Mouse (Mus musculus) CD4-positive, CD25-positive, alpha-beta regulatory T cell, adult 4 months (primary cell): Measurements from ENCODE around the gene Ggcx. TPM values are rescaled to one million over a fixed set of nuclear protein-coding genes. Genes with fewer than 3 reads are reported as not detected.

Source experiments
- ATAC-seq: one replicate; pipeline ENCODE4 v1.8.0; 2017
- polyA plus RNA-seq, 2 experiments: library from polyadenylated mRNA; unstranded; fragments of 100-300 nt; shearing (Covaris generic); gene quantifications; one replicate each; pipeline ENCODE4 v1.2.1; 2017

Gene Ggcx
- polyA plus RNA-seq, 2 experiments from 2014 or later, result 5.6 to 11.6 TPM

DNA sequence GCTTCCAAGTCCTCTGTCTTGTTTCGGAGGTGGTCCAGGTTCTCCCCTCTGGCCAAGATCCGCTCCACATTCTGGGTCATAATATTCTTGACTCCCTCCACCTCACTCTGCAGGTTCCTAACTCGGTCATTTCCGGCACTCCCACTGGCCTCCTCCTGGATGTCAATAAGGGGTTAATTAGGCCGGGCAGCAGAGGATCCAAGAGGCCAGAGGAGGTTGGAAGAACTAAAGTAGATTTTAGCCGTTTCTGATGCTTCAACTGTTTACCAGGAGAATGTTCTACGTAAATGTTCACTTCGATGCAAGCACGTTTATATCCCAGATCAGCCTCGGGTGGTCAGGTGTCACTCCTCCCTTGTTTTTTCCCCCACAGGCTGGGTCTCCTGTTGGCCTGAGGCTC is 25.8 kb upstream of the Ggcx start:
- no peak for ATAC-seq

DNA sequence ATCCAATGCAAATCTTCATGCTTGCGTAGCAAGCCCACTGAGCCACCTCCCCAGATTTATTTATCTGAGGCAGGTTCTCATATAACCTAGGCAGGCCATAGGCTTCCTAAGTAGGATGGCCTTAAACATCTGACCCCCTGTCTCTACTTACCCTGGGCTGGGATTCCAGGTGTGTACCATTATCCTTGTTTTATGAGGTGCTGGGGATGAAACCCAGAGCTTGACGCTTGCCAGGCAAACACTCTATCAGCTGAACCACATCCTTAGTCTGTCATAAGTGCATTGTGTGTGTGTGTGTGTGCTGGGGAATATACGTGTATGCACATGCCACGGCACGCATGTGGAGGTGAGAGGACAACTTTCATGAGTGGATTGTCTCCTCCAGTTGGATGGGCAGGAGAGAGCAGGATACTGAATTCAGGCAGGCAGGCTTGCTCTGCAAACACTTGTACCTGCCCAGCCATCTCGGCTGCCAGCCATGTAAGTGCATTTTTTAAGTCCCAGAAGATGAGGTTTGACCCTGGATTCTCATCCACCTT is 25.2 kb upstream of the Ggcx start:
- ATAC-seq, result no peak

DNA sequence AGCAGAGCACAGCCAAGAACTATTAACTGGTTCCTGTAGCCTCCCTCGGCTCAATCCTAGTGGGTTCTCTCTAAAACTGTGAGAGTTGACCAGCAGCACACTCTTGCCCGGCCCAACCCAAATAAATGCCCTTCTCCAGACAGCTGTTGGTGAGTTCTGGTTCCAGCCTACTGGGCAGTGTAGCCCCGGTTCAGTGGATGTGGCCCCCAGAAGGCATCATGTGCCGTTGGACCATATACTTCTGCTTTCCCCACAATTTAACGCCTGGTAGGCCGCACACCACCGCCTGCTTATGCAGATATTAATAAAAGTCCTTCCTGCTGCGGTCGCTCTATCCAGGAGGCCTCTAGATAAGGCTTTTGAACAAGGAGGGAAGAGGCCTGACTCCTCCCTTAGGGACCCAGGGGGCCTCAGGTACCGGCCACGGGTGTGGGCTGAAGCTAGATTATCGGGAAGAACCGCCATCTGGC is 24.6 kb upstream of the Ggcx start:
- ATAC-seq, result peak; percentile 24

DNA sequence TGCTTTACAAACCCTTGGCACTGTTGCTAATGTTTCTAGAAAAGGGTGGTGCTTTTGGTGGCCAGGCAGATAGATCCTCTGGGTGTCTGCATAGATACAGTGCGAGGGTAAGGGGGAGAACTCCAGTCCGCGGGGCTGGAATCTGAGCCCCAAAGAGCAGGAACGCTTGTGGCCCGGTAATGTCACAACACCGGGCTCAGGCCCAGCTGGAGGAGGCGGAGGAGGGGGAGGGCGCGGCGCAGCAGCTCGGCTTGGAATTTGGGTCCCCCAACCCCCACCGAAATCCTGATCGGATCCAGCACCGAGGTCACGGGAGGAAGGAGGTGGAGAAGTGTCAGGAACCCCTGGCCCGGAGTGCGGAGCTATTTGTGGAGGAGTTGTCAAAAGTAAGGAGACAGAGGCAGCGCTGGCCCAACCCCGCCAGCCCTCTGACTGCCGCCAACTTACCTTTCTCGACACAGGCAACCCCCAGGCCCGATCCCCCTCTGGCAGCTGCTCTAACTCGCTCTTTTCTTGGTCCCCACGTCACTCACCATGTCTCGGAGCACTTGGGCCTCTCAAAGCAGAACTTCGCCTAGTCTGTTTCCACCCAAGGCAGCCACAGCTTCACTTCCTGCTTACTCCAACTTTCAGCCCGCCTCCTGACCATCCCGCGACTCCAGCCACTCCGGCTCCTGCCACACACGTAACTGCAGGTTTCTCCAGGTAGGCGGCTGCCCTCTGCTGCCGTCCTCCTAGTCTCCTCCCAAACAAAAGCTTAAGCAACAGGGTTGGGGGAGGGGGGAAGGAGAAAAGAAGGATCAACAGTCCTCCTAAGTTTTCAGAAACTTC is 24.0 kb upstream of the Ggcx start, which contains the start of gene Vamp8:
TSS of gene Vamp8 (minus strand) at position 763 of the 831 bp plus-strand sequence.
- ATAC-seq, result peak; percentile 82

DNA sequence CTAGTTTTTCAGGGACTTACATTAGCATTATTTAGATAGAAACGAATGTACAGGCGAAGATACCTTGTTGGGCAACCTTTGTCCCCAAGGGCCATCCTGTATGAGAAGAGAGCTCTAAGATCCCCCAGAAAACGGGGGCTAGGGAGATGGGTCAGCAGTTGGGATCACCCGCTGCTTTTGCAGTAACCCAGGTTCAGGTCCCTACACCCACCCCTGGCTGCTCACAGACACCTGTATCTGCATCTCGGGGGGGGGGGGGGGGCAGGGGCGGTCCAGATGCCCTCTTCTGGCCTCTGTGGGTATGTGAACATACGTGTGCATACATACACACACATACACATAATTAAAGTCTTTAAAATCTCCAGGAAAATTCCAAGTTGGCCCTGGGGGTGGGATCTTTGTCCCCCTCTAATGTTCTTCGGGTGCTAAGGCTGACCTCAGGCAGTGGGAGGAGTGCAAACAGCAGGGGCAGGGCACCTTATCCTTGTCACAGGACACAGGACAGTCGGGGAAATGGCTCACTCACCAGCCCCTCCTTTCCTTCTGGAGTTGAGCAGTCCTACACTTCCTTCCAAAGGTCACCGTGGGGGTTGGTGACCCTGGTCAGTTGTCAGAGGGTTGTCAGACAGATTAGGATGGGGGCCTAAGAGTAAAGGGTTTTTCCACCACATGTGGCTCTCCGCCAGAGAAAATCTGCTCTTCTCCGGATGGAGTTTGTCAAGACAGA is 23.1 kb upstream of the Ggcx start:
- peak; percentile 40 for ATAC-seq

DNA sequence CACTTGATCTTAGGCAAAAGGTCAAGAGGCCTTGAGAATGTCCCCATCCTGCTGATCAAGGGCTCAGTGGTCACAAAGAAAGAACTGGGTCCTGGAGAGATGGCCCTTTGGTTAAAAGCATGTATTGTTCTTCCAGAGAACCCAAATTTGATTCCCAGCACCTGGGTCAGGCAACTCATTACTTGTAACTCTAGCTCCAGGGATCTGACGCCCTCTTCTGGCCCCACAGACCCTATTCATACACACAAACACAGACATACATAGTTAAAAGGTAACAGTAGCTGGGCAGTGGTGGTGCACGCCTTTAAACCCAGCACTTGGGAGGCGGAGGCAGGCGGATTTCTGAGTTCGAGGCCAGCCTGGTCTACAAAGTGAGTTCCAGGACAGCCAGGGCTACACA is 21.8 kb upstream of the Ggcx start:
- ATAC-seq, result no peak

DNA sequence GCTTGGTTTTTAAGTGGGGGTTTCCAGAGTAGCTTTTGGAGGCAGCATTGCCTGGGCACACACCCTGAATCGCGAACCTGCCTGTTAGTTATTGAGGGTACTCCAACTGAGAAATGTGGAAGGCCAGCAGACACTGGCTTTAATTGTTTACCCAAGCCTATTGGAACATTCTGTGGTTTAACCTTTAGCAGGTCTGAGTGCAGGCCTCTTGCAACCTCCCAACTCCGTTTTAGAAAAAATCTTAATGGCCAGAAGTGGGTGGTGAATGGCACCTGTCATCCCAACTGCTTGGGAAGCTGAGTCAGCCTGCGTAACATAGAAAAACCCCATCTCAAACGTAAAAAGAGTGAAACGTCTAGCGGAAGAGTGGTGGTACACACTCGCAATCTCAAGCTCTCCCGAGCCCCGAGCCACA is 17.3 kb upstream of the Ggcx start:
- no peak for ATAC-seq

DNA sequence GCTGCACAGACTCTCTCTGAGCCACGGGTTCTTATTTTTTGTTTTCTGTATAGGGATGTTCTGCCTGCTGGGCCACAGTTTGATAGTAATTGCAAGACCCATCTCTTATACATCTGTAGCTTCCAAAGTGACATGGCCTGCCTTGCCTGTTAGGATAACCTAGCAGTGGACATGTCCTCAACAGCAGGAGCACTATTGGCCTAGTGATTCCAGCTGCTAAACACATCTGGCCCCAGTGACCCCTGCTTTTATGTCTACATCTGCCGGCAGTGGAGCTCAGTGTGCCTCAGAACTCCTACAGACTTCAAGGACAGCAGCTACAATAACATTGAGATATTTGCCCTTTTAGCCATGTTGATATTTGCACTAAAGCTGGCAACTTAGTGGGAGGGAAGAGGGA is 14.1 kb upstream of the Ggcx start:
- ATAC-seq, result no peak

DNA sequence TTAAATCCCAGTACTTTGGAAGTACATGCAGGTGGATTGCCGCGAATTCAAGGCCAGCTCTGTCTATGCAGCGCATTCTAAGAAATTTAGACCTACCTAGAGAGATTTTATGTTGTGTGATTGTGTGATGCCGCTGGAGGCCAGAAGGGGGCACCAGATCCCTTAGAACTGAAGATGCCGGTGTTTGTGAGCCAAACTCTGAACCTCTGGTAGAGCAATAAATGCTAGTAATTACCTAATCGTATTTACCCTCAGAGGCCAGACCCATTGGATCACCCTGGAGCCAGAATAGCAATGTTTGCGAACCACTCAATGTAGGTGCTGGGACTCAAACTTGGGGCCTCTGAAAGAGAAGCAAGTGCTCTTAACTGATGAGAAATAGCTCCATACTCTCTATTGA is 12.2 kb upstream of the Ggcx start:
- ATAC-seq, result peak; percentile 95

DNA sequence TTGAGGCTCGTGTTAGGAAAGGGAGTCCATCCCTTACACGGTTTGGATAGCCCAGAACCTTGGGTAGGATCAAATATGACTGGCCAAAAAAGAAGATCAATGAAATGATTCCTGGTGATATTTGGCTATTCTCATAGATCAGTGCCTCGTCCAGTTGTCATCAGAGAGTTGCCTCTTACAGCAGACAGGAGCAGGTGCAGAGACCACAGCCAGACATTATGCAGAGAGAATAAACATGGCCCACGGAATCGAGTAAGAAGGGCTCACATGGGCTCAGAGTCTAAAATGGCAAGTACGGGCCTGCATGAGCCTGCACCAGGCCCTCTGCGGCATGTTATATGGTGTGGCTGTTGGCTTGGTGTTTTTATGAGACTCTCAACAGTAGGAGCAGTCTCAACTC is 8.8 kb upstream of the Ggcx start:
- no peak for ATAC-seq

DNA sequence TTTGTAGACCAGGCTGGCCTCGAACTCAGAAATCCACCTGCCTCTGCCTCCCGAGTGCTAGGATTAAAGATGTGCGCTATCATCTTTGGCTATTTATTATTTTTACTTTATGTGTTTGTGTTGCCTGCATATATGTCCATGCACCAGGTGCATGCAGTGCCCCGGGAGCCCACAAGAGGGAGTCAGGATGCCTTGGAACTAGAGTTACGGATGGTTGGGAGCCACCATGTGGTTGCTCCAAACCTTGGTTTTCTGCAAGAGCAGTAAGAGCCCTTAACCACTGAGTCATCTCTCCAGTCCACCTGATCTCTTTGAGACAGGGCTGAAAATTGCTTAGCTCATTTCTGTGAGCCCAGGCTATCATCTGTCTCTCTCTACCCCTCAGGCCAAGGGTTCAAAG is 7.0 kb upstream of the Ggcx start:
- peak; percentile 98 for ATAC-seq

DNA sequence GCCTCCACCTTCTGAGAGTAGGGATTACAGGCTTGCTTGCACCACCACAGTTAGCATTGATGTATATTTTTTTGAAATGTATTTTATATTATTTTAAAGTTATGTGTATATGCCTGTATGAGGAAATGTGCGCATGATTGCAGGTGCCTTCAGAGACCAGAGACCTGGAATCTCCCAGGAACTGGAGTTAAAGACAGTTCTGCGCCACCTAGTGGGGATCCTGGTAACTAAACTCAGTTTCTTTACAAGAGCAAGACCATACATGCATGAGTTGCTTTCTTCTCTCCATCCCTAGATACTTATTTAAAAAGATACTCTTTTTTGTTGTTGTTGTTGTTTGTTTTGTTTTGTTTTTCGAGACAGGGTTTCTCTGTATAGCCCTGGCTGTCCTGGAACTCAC is 4.5 kb upstream of the Ggcx start:
- ATAC-seq, result no peak

DNA sequence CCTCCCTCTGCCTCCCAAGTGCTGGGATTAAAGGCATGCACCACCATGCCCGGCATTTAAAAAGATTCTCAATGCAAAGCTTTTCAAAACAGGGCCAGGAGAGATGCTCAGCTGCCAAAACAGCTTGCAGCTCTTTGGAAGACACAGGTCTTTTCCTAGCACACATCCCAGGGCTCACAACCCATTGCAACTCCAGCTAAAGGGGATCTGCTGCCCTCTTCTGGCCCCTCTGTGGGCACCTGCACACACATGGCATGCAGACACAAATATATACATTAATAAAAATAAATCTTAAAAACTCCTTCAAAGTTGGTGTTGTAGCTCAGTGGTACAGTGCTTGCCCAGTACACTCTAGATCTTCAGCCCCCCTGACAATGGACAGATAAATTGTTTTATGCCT is 4.1 kb upstream of the Ggcx start:
- ATAC-seq, result no peak

DNA sequence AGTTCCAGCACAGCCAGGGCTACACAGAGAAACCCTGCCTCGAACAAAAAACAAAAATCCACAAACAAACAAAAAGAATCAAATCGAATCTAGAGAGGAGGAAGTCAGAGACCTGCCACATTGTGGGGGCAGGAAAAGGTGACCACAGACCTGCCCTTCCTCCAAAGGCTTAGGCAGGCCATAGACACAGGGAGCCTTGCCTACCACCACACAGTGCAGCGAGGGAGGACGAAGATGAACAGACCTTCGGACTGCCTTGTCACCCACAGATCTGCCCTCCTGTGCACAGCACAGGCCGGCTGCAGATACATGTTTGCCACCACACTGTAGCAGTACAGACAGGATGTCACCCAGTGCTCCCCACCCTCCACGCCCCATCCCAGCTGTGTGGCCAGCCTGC is 3.6 kb upstream of the Ggcx start:
- no peak for ATAC-seq

DNA sequence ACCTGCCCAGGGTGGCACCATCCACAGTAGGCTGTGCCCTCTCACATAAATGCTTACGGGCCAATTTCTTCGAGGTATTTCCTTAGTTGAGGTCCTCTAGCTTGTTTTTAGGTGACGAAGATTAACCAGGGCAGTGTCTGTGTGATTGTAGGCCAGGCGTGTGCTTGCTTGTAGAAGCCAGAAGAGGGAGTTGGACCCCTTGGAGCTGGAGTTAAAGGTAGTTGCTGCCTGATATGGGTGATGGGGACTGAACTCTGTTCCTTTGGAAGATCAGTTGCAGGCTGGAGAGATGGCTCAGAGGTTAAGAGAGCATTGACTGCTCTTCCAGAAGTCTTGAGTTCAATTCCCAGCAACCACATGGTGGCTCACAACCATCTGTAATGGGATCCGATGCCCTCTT is 1.1 kb downstream of the Ggcx start:
- no peak for ATAC-seq

DNA sequence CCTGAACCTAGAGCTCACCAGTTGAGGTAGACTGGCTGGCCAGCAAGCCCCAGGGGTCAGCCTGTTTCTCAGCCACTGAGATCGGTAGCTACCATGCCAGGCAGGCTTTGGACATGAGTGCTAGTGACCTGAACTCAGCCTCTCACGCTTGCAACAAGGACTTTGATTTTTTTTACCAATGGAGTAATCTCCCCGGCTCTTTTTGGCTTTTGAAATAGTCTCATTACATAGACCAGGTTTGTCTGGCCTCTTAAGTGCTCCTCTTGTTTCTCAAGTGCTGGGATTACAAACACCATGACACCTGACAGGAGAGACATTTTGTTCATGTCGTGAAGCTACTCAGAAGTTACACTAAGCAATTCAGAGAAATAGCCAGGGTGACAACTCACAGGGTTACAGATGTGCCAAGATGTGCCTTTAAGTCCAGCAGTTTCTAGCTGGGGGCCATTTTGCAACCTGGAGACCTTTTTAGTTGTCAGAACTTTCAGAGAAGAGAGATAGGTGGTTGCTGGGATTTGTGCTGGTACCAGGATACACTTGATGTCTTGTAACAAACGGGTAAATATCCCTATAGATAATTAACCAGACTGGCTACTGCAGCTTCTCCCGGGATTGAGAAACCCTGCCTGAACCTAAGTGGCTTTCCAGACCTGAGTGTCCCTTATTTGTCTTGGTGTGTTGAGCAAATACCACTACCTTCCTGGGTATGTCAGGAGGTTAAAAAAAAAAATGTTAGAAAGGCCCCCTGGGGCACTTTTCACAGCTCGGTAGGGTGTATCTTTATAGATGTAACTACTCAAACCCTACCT is 2.1 kb downstream of the Ggcx start:
- no peak for ATAC-seq

DNA sequence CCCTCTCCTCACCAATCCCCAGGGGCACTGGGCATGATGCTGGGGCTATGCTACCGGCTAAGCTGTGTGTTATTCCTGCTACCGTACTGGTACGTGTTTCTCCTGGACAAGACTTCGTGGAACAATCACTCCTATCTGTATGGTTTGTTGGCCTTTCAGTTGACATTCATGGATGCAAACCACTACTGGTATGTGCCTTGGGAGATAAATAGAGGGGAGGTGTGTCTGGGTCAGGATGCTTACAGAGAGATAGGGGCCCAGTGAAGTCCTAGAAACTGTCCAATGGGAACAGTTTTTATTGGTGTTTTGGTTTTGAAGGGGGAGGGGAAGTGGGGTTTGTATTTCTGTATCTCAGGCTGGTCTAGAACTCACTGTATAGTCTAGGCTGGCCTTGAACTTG is 4.2 kb downstream of the Ggcx start:
- ATAC-seq, result no peak

DNA sequence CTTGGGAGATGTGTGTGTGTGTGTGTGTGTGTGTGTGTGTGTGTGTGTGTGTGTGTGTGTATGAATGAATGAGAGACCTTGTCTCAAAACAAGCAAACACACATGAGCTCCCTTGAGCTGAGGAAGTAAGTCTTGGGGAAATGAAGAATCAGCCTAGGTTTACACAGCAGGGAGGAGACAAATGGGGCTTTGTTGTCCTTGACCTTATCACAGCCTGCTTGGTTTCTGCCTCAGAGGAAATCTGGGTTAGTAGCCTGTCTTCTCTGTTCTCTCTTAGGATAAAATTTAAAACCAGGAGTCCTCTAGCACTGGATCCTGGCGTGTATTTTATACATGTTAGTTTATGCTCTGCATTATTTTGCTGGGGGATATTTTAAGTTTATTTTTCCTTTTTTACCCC is 5.7 kb downstream of the Ggcx start:
- no peak for ATAC-seq

DNA sequence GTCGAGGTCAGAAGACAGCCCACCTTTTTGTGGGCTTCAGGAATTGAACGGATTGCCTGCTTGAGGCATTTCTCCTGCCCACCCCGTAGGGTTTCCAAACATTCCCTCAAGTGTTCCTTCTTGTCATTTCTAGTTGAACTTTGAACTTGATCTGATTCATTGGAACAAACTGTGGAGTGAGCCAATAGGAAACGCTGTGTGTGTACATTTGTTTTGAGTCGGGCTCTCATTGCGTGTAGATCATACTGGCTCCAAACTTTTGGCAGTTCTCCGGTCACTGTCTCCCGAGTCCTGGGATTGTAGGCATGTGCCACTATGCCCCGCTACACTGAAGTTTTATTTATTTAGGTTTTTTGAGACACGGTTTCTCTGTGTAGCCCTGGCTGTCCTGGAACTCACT is 6.8 kb downstream of the Ggcx start:
- no peak for ATAC-seq

DNA sequence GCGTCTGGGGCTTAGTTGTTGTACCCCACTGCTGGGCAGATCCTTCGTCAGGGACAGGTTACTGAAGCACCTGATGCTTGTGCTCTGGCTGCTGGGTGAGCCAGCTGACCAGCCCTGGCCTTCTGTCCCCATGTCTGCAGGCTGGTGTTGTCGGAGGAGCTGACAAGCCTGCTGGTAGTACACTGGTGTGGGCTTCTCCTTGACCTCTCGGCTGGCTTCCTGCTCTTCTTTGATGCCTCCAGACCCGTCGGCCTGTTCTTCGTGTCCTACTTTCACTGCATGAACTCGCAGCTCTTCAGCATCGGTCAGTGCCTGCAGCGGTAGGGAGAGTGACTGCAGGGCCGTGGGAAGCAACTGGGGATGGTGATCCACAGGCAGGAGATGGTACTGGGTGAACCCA is 11.5 kb downstream of the Ggcx start:
- no peak for ATAC-seq

DNA sequence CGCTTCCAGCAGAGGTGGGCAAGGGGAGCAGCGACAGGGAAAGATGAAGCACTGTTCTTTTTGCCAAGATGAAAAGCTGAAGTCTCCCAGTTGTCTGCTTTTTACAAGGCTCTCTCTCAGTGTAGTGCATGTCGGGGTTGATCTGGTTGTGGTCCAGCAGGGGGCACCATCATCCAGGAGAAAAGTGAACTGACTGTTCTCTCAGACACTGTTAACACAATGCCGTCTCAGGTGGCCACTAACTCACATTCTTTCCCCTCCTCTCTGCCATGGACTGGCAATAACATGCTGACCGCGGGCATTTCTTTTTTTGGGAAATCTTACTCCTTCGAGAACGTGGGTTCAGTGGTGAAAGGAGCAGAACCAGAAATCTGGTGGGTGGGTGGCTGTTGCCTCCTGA is 13.9 kb downstream of the Ggcx start:
- peak; percentile 76 for ATAC-seq

DNA sequence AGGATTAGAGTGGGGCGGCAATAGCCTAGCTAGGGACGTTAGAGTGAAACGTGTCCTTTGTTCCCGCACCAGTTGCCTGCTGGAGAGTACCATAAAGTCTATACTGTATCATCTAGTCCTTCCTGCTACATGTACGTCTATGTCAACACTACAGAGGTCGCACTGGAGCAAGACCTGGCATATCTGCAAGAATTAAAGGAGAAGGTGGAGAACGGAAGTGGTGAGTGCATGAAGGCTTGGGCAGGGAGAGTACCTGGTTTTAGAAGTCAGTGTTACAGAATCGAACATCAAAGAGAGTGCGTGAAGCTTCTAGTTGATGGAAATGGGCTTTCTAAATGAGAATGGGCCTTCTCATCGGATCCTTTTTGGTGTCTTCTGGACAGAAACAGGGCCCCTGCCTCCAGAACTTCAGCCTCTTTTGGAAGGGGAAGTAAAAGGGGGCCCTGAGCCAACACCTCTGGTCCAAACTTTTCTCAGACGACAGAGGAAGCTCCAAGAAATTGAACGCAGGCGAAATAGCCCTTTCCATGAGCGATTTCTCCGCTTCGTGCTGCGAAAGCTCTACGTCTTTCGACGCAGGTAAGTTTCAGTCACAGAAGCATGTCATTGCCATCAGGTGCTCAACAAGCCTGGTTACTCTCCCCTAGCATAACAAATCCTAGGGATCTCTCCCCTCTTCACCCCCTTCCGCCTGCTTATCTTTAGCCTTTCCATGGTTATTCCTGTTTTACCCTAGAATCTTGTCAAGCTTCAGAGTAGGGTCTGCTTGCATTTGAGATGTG is 15.1 kb downstream of the Ggcx start:
- peak; percentile 68 for ATAC-seq
